Mouse (Mus musculus) heart, postnatal 36 days (tissue): ENCODE data around the gene Ip6k3. TPM values are rescaled to one million over a fixed set of nuclear protein-coding genes. Genes with fewer than 3 reads are reported as not detected.
A peak's percentile ranks its signal among the peaks of the same experiment; 100 is the strongest.

Experiments used
- DNase-seq, 2 experiments: peaks; one replicate each; pipeline ENCODE4 v3.0.0; 2021 to 2022
- intact Hi-C: fragments of 180-260 bp; cut with DNase I; formaldehyde crosslinking; loops from one replicate; pipeline ENCODE4 v1.15.1; 2025
- total RNA-seq, 2 experiments: library from RNA; stranded (reverse); gene quantifications; 2 replicates each; pipeline ENCODE4 v1.2.3; 2021

Ip6k3 gene
- 1 to 10 TPM; 4.7 to 7.9 TPM for total RNA-seq

- intact Hi-C loops: no loop called here
- DNase-seq: peak in 1 of 2 experiments; percentile 33
Observed at GRCm38 (mm10) chr17:27167545-27167944, at the start of gene Ip6k3. Ip6k3 (minus strand) TSS chr17:27167795.

- intact Hi-C loops: loop anchor here (2.0 kb wide), 1 partner anchor 306 kb away; no protein-coding TSS in a partner anchor
- DNase-seq: peak; percentile 52 to 64
Observed at GRCm38 (mm10) chr17:27212768-27213525, 45.4 kb upstream of the Ip6k3 start.

GRCm38 (mm10) chr17:27212006-27212405 lies 44.4 kb upstream of the Ip6k3 start:
- DNase-seq: no peak

GRCm38 (mm10) chr17:27207113-27207707 lies 39.6 kb upstream of the Ip6k3 start:
- intact Hi-C loops: loop anchor here (1.0 to 10.0 kb wide), 3 partner anchors 126 to 962 kb away; partner anchors contain the start of genes Fam234a, RPS10-NUDT3 and Rps10
- no peak for DNase-seq

More at GRCm38 (mm10) chr17:27212006-27212405, 44.4 kb upstream of the Ip6k3 start:
- intact Hi-C loops: loop anchor here (2.0 kb wide), 1 partner anchor 307 kb away; no protein-coding TSS in a partner anchor

GRCm38 (mm10) chr17:27204075-27204909 lies 36.7 kb upstream of the Ip6k3 start, which contains the start of gene Lemd2:
Lemd2 (minus strand) TSS chr17:27204469.
- intact Hi-C loops: loop anchor here (5.0 to 10.0 kb wide), 3 partner anchors 72 to 959 kb away; partner anchors contain the start of genes Fam234a and Uqcc2
- peak; percentile 97 to 98 for DNase-seq

DNA sequence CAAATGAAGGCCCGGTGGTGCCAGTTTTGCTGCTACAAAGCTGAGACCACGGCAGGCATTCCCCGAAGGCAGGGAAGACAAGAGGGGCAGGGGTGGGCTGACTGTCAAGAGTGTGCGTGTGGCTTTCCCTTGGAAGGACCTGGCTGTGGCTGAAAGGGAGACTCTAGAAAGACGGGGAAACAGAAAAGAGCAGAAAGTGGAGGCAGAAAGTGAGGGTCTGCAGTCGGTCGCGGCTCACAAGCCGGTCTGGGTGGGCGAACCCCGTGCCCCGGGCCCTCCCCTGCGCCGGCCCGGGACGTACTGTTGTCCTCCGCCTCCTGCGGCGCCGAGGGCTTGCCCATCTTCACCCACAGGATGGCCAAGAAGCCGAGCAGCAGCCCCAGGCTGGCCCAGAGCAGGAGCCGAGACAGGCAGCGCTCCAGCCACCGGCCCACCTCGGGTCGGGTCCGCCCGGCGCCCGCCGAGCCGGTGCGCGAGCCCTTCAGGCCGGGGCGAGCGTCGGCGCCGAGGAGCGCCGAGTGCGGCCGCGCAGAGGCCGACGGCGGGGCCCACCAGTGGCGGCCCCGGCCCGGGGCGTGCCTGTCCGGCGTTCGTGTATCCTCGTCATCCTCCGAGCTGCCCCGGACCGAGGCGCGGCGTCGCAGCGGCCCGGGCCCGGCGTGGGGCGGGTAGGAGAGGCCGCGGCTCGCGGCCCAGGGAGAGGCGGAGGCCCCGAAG lies 35.9 kb upstream of the Ip6k3 start:
- peak; percentile 20 to 41 for DNase-seq
- intact Hi-C loops: loop anchor here (5.0 to 10.0 kb wide), 3 partner anchors 71 to 959 kb away; partner anchors contain the start of genes Fam234a and Uqcc2

GRCm38 (mm10) chr17:27202919-27203357 lies 35.3 kb upstream of the Ip6k3 start:
- intact Hi-C loops: loop anchor here (5.0 to 10.0 kb wide), 3 partner anchors 71 to 958 kb away; partner anchors contain the start of genes Fam234a and Uqcc2
- DNase-seq: no peak

GRCm38 (mm10) chr17:27201981-27202380 lies 34.4 kb upstream of the Ip6k3 start:
- DNase-seq: no peak
- intact Hi-C loops: loop anchor here (5.0 to 10.0 kb wide), 3 partner anchors 70 to 957 kb away; partner anchors contain the start of genes Fam234a and Uqcc2

- no peak for DNase-seq
Observed at GRCm38 (mm10) chr17:27200801-27201200, 33.2 kb upstream of the Ip6k3 start.

DNA sequence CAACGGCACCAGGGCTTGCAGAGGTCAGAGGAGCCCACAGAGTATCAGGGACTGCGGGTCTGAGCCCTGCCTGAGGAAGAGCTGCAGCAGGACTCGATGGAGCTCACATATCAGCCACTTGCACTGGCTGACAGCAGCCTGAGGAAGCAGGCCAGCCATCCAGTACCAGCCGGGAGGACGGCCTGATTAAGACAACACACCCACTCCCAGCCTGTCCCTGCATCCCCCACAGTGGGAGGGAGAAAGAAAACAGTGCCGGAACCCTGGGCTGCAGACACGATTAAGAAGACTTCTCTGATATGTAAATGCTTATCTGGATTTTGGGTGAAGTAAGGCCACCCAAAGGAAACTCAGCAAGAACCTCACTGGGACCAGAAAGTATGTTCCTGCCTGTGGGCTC lies 32.3 kb upstream of the Ip6k3 start:
- intact Hi-C loops: loop anchor here (5.0 to 10.0 kb wide), 3 partner anchors 68 to 955 kb away; partner anchors contain the start of genes Fam234a and Uqcc2
- DNase-seq: no peak

More at GRCm38 (mm10) chr17:27200801-27201200, 33.2 kb upstream of the Ip6k3 start:
- intact Hi-C loops: loop anchor here (5.0 to 10.0 kb wide), 3 partner anchors 68 to 956 kb away; partner anchors contain the start of genes Fam234a and Uqcc2

GRCm38 (mm10) chr17:27199205-27199604 lies 31.6 kb upstream of the Ip6k3 start:
- intact Hi-C loops: no loop called here
- no peak for DNase-seq

DNA sequence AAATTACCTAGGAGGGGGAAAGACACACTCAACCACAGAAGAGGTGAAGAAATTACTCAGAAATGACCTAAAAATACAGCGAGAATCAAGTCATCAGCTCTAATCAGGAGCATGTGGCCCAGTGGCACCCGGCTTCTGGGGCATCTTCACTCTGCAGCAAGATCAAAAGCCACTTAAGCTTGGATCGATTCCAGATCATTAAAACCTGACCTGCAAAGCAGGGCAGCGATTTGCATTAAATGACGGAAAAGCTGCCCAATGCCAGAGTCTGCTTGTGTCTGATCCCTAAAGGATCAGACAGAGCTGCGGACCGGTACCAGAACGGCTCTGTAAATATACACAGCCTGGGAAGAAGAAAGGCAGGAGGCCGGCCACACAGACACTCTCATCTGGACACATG lies 28.6 kb upstream of the Ip6k3 start:
- intact Hi-C loops: no loop called here
- no peak for DNase-seq

- intact Hi-C loops: no loop called here
- DNase-seq: no peak
Observed at GRCm38 (mm10) chr17:27194258-27195185, 26.9 kb upstream of the Ip6k3 start.

GRCm38 (mm10) chr17:27191804-27192203 lies 24.2 kb upstream of the Ip6k3 start:
- intact Hi-C loops: no loop called here
- no peak for DNase-seq

- intact Hi-C loops: no loop called here
- no peak for DNase-seq
Observed at GRCm38 (mm10) chr17:27191189-27191588, 23.6 kb upstream of the Ip6k3 start.

GRCm38 (mm10) chr17:27189640-27190216 lies 22.1 kb upstream of the Ip6k3 start:
- intact Hi-C loops: loop anchor here (1.0 to 5.0 kb wide), 2 partner anchors 157 to 331 kb away; no protein-coding TSS in a partner anchor
- DNase-seq: peak; percentile 51 to 65

DNA sequence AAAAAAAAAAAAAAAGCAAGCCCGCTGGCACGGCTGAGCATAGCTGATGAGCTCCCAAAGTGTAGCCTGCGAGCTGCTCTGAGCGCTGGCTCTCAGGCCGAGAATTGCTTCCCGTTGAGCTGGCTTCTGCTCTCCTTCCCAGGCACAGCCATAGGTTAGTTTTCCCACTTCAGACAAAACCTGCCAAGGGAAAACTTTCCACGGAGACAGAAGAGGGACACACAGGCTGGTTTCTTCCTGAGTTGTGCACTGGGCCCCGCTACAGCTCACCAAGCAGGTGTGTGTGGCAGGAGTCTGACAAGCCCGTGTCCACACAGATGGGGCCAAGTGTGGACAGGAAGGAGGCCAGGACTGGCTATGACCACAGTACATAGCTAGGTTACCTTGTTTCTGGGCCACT lies 21.3 kb upstream of the Ip6k3 start:
- intact Hi-C loops: loop anchor here (1.0 to 5.0 kb wide), 2 partner anchors 157 to 331 kb away; no protein-coding TSS in a partner anchor
- DNase-seq: no peak

- intact Hi-C loops: loop anchor here (5.0 kb wide), 1 partner anchor 155 kb away; no protein-coding TSS in a partner anchor
- no peak for DNase-seq
Observed at GRCm38 (mm10) chr17:27187059-27187458, 19.5 kb upstream of the Ip6k3 start.
